Mouse (Mus musculus) activated CD4-positive, CD25-positive, alpha-beta regulatory T cell, adult 4 months (primary cell): ENCODE measurements around the gene Dnajb7. TPM values are rescaled to one million over a fixed set of nuclear protein-coding genes. Genes with fewer than 3 reads are reported as not detected.

Experiments used
- ATAC-seq: one replicate; pipeline ENCODE4 v1.8.0; 2017
- polyA plus RNA-seq, 2 experiments: library from polyadenylated mRNA; unstranded; fragments of 100-300 nt; shearing (Covaris generic); gene quantifications; one replicate each; pipeline ENCODE4 v1.2.1; 2017

Dnajb7 gene
- polyA plus RNA-seq, 2 experiments from 2014 or later = 2.5 to 2.7 TPM

DNA sequence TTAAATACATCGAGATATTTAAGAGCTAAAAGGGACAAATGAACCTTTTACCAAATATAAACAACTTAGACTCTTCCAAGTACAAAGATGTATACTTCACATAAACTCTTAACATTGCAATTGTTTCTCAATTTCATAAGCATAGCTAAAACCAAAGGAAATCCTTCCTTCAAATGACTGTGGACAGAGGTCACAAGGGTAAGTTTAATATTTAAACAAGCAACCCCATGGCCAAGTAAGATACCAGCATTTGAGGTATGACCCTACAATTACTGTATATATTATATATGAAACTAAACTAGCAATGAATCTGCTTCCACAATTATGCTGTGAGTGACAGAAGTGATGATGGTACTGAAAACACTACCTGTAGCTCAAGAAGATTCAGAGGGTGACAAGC lies 43.8 kb downstream of the Dnajb7 start:
- no peak for ATAC-seq

DNA sequence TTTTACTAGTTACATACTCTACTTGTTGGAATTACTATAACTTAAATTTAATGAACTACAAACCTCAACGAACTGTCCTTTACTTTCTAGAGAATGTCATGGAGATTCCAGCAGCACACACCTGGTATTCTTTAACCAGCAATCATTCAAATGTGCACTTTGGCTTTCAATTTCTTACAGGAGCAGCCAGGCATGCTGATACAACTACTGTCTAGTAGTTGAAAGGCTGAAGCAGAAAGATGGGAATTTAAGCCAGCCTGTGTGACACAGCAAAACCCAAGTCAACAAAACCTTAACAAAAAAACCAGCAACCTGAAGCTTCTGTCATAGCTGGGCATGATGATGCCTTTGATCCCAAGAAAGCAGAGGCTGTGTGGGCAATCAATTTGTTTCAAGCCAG lies 45.6 kb downstream of the Dnajb7 start:
- no peak for ATAC-seq

DNA sequence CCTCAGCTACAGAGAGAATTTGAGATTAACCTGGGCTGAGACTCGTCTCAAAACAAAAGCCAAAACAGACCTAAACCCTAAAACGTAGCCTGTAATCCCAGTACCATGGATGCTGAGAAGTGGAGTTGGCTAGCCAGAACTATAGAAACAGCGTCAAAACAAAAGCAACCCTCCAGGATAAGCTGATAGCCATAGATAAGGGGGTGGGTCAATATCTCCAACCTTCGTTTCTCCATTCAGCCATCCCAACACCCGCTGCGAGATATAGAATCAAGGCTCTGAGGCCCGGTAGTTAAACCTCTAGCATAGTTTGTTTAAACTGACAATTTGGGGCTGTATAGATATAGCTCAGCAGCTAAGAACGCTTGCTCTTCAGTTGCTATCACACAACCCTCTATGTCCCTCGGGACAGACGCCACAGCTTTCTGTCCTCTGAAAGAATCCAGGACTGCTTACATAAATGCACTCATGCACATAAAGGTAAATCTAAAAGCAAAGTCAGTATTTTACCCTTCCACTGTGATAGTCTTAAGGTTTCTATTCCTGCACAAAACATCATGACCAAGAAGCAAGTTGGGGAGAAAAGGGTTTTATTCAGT lies 46.6 kb downstream of the Dnajb7 start:
- ATAC-seq = no peak

DNA sequence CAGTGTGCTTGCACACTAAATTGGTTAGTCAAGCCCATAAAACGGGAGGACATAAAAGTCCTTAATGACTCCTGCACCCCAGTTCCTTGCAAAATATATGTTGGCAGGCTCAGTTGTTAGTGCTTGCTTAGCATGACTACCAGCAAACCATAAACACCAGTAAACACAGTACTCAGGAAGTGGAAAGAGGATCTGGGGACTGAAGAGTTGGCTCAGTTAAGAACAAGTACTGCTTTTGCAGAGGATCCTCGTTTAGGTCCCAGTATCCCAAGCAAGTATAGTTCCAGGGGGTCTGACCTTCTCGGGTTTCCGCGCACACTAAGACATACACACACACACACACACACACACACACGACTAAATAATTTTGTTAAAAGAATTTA lies 47.1 kb downstream of the Dnajb7 start:
- peak; percentile 38 for ATAC-seq

DNA sequence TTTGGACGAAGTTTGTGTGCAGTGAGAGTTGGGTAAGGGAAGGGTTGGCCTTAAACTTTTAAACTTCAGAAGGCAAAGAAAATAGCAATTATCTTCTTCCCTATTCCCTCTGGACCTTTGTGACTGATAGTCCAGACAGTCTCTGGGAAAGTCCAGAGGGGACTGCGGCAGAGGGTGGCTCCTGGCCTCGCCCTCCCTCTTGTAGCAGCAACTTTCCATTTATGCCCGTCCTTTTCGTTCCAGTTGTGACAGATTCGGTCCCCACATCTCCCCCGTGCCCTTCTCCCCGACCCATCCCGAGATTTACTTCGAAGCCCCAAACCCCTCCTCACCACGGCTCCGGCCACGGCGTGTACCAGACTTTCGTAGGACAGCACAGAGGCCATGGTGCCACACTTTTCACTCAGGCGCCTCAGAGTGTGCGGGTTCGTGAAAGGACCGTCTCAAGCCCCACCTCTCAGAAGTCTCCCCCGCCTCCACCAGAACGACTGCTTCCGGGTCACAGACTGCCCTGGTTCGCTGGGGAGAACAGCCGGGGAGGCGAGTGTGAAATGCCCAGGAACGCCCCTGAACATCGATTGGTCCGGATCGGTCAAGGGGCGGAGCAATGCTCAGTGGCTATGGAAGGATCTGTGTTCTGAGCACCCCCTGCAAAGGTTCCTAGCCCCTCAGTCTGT lies 47.6 kb downstream of the Dnajb7 start, which contains the start of gene Slc25a17:
Gene Slc25a17, minus strand, starts transcription at position 468 of the 677 bp plus-strand sequence.
- peak; percentile 99 for ATAC-seq

DNA sequence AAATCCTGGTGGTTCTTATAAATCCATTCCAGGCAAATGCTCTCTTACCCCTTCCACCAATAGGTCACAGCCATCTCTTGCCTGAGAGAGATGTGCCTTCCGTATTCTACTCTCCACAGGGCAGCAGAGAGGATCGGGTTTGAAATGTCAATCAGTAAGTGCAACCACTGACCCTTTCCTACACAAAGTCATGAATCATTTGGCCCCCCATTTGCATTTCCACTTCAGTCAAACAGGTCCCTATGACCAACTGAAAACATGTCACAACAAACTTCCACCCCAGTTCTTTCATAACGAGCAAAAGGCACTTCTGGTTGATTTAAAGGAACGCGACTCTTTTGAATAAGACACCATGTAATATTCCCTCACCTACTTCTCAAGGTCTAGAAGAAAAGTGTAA lies 48.7 kb downstream of the Dnajb7 start:
- ATAC-seq = no peak

DNA sequence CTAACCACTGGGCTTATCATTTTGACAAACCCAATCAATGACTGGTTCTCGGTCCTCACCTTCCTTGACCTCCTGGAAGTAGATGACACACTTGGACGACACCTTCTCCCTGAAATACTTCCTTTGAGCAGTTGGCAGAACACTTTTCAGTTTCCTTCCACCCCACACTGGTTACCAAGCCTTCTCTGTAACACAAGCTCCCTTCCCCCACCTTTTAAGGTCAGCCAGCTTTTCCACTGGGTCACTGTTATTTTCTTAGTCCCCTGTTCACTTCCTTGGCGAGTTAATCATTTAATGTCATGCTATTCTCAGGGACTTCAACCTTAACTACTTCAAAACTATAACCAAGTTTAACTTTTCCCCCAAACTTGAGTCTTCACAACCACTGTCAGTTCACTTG lies 49.2 kb downstream of the Dnajb7 start:
- ATAC-seq = no peak

DNA sequence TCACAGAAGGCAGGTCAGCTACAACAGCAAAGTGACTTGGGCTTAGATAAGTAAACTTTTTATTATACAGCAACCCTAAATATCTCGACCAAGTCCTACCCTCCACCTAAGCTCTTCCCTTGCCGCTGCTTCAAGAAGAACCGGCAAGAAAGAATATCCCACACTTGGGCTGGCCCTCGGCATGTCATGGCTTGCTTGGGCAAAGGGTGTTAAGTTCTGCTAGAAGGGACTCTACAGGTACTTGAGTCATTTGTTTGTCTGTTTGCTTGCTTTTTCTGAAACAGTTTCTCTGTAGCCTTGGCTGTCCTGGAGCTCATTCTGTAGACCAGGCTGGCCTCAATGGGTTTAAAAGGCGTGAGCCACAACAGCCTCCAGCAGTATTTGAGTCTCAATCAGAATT lies 51.2 kb downstream of the Dnajb7 start:
- no peak for ATAC-seq

Other genes with a start within 250 kb of the Dnajb7 start
- gene Mrtfa, start 217.5 kb downstream of the Dnajb7 start, polyA plus RNA-seq = 10 to 100 TPM; 45.2 to 54.3 TPM
- gene Mchr1, start 172.8 kb downstream of the Dnajb7 start, polyA plus RNA-seq = under 1 TPM in 1 of 2 experiments, not detected in 1; 0.30 TPM
- 100 to 1,000 TPM in 1 of 2 experiments, 10 to 100 TPM in 1; 97.9 to 108 TPM for gene Slc25a17, start 47.5 kb downstream of the Dnajb7 start, polyA plus RNA-seq
- 100 to 1,000 TPM; 158 to 178 TPM for gene St13, start 8.2 kb downstream of the Dnajb7 start, polyA plus RNA-seq
- gene Xpnpep3, start 8.2 kb downstream of the Dnajb7 start, polyA plus RNA-seq = 1 to 10 TPM; 8.6 to 9.4 TPM
- gene Rbx1, start 58.0 kb upstream of the Dnajb7 start, polyA plus RNA-seq = 100 to 1,000 TPM; 323 to 363 TPM
- 10 to 100 TPM; 15.5 to 21.7 TPM for gene Ep300, start 177.1 kb upstream of the Dnajb7 start, polyA plus RNA-seq